Mouse (Mus musculus): ENCODE results near the gene Ankrd35.

GRCm38 (mm10) chr3:96727343-96727827 is 57.5 kb downstream of the Ankrd35 start, which contains the start of the genes Polr3c and Rnf115:
- TF ChIP-seq POLR2A (IDR thresholded peaks at IDR 0.05; ENCODE audit: low read depth, low read length) = peak; percentile 53; the same call in 1 of the 2 replicates
- no peak for TF ChIP-seq CTCF (IDR thresholded peaks at IDR 0.05; ENCODE audit: extremely low read depth, insufficient read depth, insufficient read length, insufficient replicate concordance)

Data from spleen, adult 2 months (tissue).